Mouse (Mus musculus): Measurements from ENCODE around the gene Chpf2. TPM values are rescaled to one million over a fixed set of nuclear protein-coding genes. Genes with fewer than 3 reads are reported as not detected.
A peak's percentile ranks its signal among the peaks of the same experiment; 100 is the strongest.

The Chpf2 gene
- polyA plus RNA-seq (2015; fragmentation: Nextera tagmentation; extraction: Ambion mirVana), result 18.2 and 19.2 TPM in 2 replicates

GRCm38 (mm10) chr5:24586547-24587199 lies at the start of gene Chpf2:
Gene Chpf2, plus strand, starts transcription at chr5:24586741.
- Histone ChIP-seq H3K4me2 (replicated peaks; ENCODE audit: low read depth) (peak within 1 kb of the TSS; percentile 86), H3K27me3 (ENCODE audit: control insufficient read depth, insufficient read depth, low read length) (no peaks in the 10 kb centered on the region), H3K36me3 (ENCODE audit: control insufficient read depth, insufficient read depth, low read length) (peaks cover under 1% of the 10 kb centered on the region; the same call in 1 of the 2 replicates), H3K9ac (ENCODE audit: low read length) (peak within 1 kb of the TSS; percentile 78), H3K27ac (replicated peaks) (peak within 1 kb of the TSS; percentile 26; the same call in 1 of the 2 replicates), H3K9me3 (ENCODE audit: control insufficient read depth, low read length) (no peaks in the 10 kb centered on the region), H3K4me3 (ENCODE audit: low read depth, low read length) (peak within 1 kb of the TSS; percentile 73), H3K4me1 (replicated peaks; ENCODE audit: control insufficient read depth, insufficient read depth) (0 out of 2 replicates have a peak, but pooled peaks cover 2% of the 10 kb centered on the region)
- WGBS, result under 1% methylated on average over 43 of the region's 43 CpGs
- TF ChIP-seq CTCF (IDR thresholded peaks at IDR 0.05; ENCODE audit: low read depth), result no peak
- TF ChIP-seq EP300 (optimal IDR thresholded peaks at IDR 0.05), result no peak
- ATAC-seq (ENCODE audit: low FRiP score, low TSS enrichment) (peak; percentile 79), DNase-seq (ENCODE audit: low spot score) (peak; percentile 88)

DNA sequence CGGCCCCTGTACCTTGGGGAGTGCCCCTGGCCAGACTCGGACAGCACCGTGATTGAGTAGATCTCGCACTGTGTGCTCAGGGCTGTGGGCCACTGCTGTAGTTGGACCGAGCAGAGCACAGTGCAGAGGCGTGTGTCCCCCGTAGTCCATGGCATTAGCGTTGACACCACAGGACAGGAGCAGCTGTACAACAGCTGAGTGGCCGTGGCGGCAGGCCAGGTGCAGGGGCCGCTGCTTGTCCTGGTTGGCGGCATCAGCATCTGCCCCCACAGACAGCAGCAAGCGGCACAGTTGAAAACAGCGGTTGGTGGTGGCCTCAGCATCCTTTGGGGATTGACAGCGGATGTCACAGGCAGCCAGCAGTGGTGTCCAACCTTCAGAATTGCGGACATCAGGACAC lies 48.9 kb upstream of the Chpf2 start:
- no peak overlapping the region for H3K4me3 ChIP-seq (ENCODE audit: low read depth, low read length)
- H3K36me3 ChIP-seq (ENCODE audit: control insufficient read depth, insufficient read depth, low read length), result no peaks in the 10 kb centered on the region
- WGBS, result 65% methylated on average over 16 of the region's 16 CpGs
- no peak overlapping the region for H3K27ac ChIP-seq (replicated peaks)
- no peaks in the 10 kb centered on the region for H3K27me3 ChIP-seq (ENCODE audit: control insufficient read depth, insufficient read depth, low read length)
- no peak overlapping the region for H3K9ac ChIP-seq (ENCODE audit: low read length)
- no peaks in the 10 kb centered on the region for H3K9me3 ChIP-seq (ENCODE audit: control insufficient read depth, low read length)
- no peak for ATAC-seq (ENCODE audit: low FRiP score, low TSS enrichment)
- no peak overlapping the region for H3K4me2 ChIP-seq (replicated peaks; ENCODE audit: low read depth)
- TF ChIP-seq CTCF (IDR thresholded peaks at IDR 0.05; ENCODE audit: low read depth) (no peak), EP300 (optimal IDR thresholded peaks at IDR 0.05) (no peak)
- no peak for DNase-seq (ENCODE audit: low spot score)
- H3K4me1 ChIP-seq (replicated peaks; ENCODE audit: control insufficient read depth, insufficient read depth), result peaks cover 5% of the 10 kb centered on the region; the same call in 1 of the 2 replicates

DNA sequence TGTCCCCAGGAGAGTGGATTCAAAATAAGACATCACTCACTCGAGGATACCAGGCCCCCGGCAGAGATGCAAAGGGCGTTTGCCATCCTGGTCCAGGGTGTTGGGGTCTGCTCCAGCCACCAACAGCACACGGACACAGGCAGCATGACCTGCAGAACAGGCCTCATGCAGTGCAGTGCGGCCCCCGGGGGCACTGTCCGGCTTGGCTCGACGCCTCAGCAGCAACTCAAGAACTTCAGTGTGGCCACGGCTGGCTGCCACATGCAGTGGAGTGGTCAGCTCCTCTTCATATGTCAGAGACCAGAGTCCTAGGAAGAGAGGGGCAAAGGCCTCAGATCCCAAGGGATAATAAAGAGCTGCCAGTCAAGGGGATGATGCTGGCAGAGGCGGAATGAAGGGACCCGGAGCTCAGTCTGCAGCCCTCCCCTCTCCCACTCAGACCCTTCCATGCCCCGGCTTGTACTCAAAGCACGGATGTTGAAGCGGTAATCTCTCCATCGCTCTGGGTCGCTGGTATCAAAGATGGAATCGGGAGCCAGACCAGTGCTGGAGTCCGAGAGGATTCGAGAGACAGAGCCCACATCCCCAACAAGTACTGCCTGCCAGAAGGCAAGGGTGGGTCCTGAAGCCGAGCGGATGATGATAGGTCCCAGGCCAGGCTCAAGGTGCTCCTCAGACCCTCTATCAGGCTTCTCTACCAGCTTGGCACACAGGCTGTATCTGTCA lies 46.8 kb upstream of the Chpf2 start:
- Histone ChIP-seq H3K27ac (replicated peaks) (no peak overlapping the region), H3K4me3 (ENCODE audit: low read depth, low read length) (no peak overlapping the region), H3K27me3 (ENCODE audit: control insufficient read depth, insufficient read depth, low read length) (no peaks in the 10 kb centered on the region), H3K4me1 (replicated peaks; ENCODE audit: control insufficient read depth, insufficient read depth) (peaks cover 5% of the 10 kb centered on the region; the same call in 1 of the 2 replicates), H3K36me3 (ENCODE audit: control insufficient read depth, insufficient read depth, low read length) (no peaks in the 10 kb centered on the region), H3K9me3 (ENCODE audit: control insufficient read depth, low read length) (no peaks in the 10 kb centered on the region), H3K4me2 (replicated peaks; ENCODE audit: low read depth) (no peak overlapping the region; the same call in 1 of the 2 replicates), H3K9ac (ENCODE audit: low read length) (no peak overlapping the region)
- ATAC-seq (ENCODE audit: low FRiP score, low TSS enrichment) (no peak), DNase-seq (ENCODE audit: low spot score) (no peak)
- TF ChIP-seq EP300 (optimal IDR thresholded peaks at IDR 0.05) (no peak), CTCF (IDR thresholded peaks at IDR 0.05; ENCODE audit: low read depth) (no peak)
- 83% methylated on average over 22 of the region's 22 CpGs for WGBS

DNA sequence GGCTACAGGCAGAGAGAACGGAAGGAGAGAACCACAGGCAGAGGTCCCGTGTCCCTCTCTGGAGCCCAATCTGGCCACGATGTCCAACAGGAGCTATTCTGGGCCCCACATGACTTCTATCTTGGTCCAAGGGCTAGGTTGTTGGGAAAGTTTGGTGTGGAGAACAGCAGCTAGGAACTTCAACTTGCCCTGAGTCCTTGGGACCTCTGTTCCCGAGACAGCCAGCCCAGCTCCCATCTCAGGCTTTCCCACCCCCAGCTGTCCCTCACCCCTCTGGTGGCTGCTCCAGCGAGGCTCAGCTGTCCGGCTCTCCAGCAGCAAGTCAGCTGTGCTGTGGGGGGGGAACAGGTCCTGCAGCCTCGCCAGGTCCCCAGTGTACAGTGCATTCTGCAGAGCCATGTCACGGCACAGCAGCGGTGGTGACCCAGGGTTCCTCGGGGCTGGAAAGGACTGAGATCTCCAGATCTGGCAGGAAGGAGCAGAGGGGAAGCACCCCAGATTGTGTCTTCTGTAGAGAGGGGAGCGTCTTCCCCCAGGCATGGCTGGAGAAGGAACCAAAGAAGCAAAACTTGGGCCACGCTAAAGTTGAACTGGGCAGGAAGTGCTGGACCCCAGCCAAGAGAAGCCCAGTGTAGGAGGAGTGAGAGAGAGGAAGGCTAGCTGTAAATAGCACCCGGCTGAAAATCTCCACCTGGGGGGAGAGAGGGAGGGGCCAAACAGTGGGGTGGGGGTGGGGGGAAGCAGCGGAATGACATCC lies 46.0 kb upstream of the Chpf2 start, which contains the start of gene Asb10:
TSS of gene Asb10 (minus strand) at position 592 of the 757 bp plus-strand sequence.
- Histone ChIP-seq H3K4me3 (ENCODE audit: low read depth, low read length) (peak within 1 kb of the TSS; percentile 10; the same call in 1 of the 2 replicates), H3K4me2 (replicated peaks; ENCODE audit: low read depth) (peak within 1 kb of the TSS; percentile 44), H3K9me3 (ENCODE audit: control insufficient read depth, low read length) (no peaks in the 10 kb centered on the region), H3K9ac (ENCODE audit: low read length) (0 out of 2 replicates have a peak within 1 kb of the TSS, but pooled peaks have one; percentile 13), H3K27me3 (ENCODE audit: control insufficient read depth, insufficient read depth, low read length) (no peaks in the 10 kb centered on the region), H3K36me3 (ENCODE audit: control insufficient read depth, insufficient read depth, low read length) (no peaks in the 10 kb centered on the region), H3K27ac (replicated peaks) (no peak within 1 kb of the TSS), H3K4me1 (replicated peaks; ENCODE audit: control insufficient read depth, insufficient read depth) (peaks cover 5% of the 10 kb centered on the region; the same call in 1 of the 2 replicates)
- 27% methylated on average over 13 of the region's 14 CpGs for WGBS
- TF ChIP-seq CTCF (IDR thresholded peaks at IDR 0.05; ENCODE audit: low read depth) (no peak), EP300 (optimal IDR thresholded peaks at IDR 0.05) (no peak)
- ATAC-seq (ENCODE audit: low FRiP score, low TSS enrichment) (peak; percentile 57), DNase-seq (ENCODE audit: low spot score) (peak; percentile 64)

GRCm38 (mm10) chr5:24541144-24541569 lies 45.4 kb upstream of the Chpf2 start:
- no peak for DNase-seq (ENCODE audit: low spot score)
- H3K4me3 ChIP-seq (ENCODE audit: low read depth, low read length), result no peak overlapping the region
- 13% methylated on average over 6 of the region's 6 CpGs for WGBS

More at GRCm38 (mm10) chr5:24541144-24541569, 45.4 kb upstream of the Chpf2 start:
- Histone ChIP-seq H3K27ac (replicated peaks) (no peak overlapping the region), H3K36me3 (ENCODE audit: control insufficient read depth, insufficient read depth, low read length) (no peaks in the 10 kb centered on the region), H3K9ac (ENCODE audit: low read length) (0 out of 2 replicates have a peak overlapping the region, but pooled peaks have one; percentile 8), H3K4me1 (replicated peaks; ENCODE audit: control insufficient read depth, insufficient read depth) (peaks cover 5% of the 10 kb centered on the region; the same call in 1 of the 2 replicates), H3K4me2 (replicated peaks; ENCODE audit: low read depth) (peak overlapping the region; percentile 44), H3K9me3 (ENCODE audit: control insufficient read depth, low read length) (no peaks in the 10 kb centered on the region), H3K27me3 (ENCODE audit: control insufficient read depth, insufficient read depth, low read length) (no peaks in the 10 kb centered on the region)
- TF ChIP-seq CTCF (IDR thresholded peaks at IDR 0.05; ENCODE audit: low read depth) (no peak), EP300 (optimal IDR thresholded peaks at IDR 0.05) (no peak)
- ATAC-seq (ENCODE audit: low FRiP score, low TSS enrichment), result no peak

Measured in stomach, postnatal 0 days (tissue).